Mouse (Mus musculus): ENCODE data around the gene Klhl25. TPM values are rescaled to one million over a fixed set of nuclear protein-coding genes. Genes with fewer than 3 reads are reported as not detected.
"Not testable (repeated sequence)": the region's sequence is repeated elsewhere in the genome, so short reads cannot be mapped to it uniquely, and the experiment has no call there.

The Klhl25 gene
- polyA plus RNA-seq, 1 experiment from 2014 or later, result 19.5 TPM

GRCm38 (mm10) chr7:75917662-75918061 lies 69.6 kb downstream of the Klhl25 start:
- H3K27ac ChIP-seq, result no peak overlapping the region
- no peak overlapping the region for H3K4me2 ChIP-seq (replicated peaks)
- no peaks in the 10 kb centered on the region for H3K36me3 ChIP-seq
- H3K4me3 ChIP-seq, result no peak overlapping the region
- no peaks in the 10 kb centered on the region for H3K9me3 ChIP-seq
- 82% methylated on average over 4 of the region's 4 CpGs for whole genome bisulfite sequencing
- no peak for ATAC-seq (ENCODE audit: low FRiP score, low read depth)
- no peaks in the 10 kb centered on the region for H3K27me3 ChIP-seq
- H3K4me1 ChIP-seq, result no peaks in the 10 kb centered on the region; the same call in 1 of the 2 replicates
- H3K9ac ChIP-seq, result no peak overlapping the region

GRCm38 (mm10) chr7:75919745-75920144 lies 71.6 kb downstream of the Klhl25 start:
- not testable (repeated sequence) for H3K27ac ChIP-seq; H3K9ac ChIP-seq; H3K4me2 ChIP-seq (replicated peaks); H3K27me3 ChIP-seq; H3K36me3 ChIP-seq; H3K4me3 ChIP-seq; H3K4me1 ChIP-seq; ATAC-seq (ENCODE audit: low FRiP score, low read depth); H3K9me3 ChIP-seq
- WGBS, result 74% methylated on average over 3 of the region's 3 CpGs

Measured in limb, embryonic 13.5 days (tissue).